Mouse (Mus musculus) limb, embryonic 11.5 days (tissue): ENCODE measurements around the gene Acp4. TPM values are rescaled to one million over a fixed set of nuclear protein-coding genes. Genes with fewer than 3 reads are reported as not detected.
"Not testable (repeated sequence)": the region's sequence is repeated elsewhere in the genome, so short reads cannot be mapped to it uniquely, and the experiment has no call there.

ENCODE experiments used
- ATAC-seq: fragments of 200-750 bp; cut with Nextera tagmentation; 2 replicates; pipeline ENCODE4 v1.8.0; 2017; ENCODE audit warnings: low read depth; ENCODE audit not compliant: insufficient number of reproducible peaks, low FRiP score, low TSS enrichment
- DNase-seq: peaks from one replicate; pipeline ENCODE4 v3.0.0-alpha.2; 2015; ENCODE audit warnings: low spot score
- H3K27ac ChIP-seq: fragments of 300-500 bp; sonication (generic); replicated peaks from 2 replicates; pipeline ENCODE4 v1.5.1; 2014; ENCODE audit warnings: low read depth, mild to moderate bottlenecking, low read length
- H3K27me3 ChIP-seq: fragments of 300-500 bp; sonication (generic); 2 replicates; pipeline ENCODE4 v1.6.1; 2014; ENCODE audit warnings: mild to moderate bottlenecking, low read length, mixed read lengths; ENCODE audit not compliant: control insufficient read depth, insufficient read depth
- H3K36me3 ChIP-seq: fragments of 300-500 bp; sonication (generic); 2 replicates; pipeline ENCODE4 v1.6.1; 2014; ENCODE audit warnings: mild to moderate bottlenecking, low read length, moderate library complexity, mixed read lengths; ENCODE audit not compliant: control insufficient read depth, insufficient read depth
- H3K4me1 ChIP-seq: fragments of 300-500 bp; sonication (generic); 2 replicates; pipeline ENCODE4 v1.6.1; 2014; ENCODE audit warnings: low read length, mixed read lengths; ENCODE audit not compliant: control insufficient read depth, insufficient read depth
- H3K4me2 ChIP-seq: fragments of 300-500 bp; sonication (generic); 2 replicates; pipeline ENCODE4 v1.6.1; 2014; ENCODE audit warnings: low read depth, mild to moderate bottlenecking, moderate library complexity; ENCODE audit not compliant: severe bottlenecking
- H3K4me3 ChIP-seq: fragments of 300-500 bp; sonication (generic); 2 replicates; pipeline ENCODE4 v1.5.1; 2014; ENCODE audit warnings: low read depth, low read length
- H3K9ac ChIP-seq: fragments of 300-500 bp; sonication (generic); 2 replicates; pipeline ENCODE4 v1.6.1; 2014; ENCODE audit warnings: mild to moderate bottlenecking, low read length
- H3K9me3 ChIP-seq: fragments of 300-500 bp; sonication (generic); 2 replicates; pipeline ENCODE4 v1.6.1; 2016; ENCODE audit warnings: low read length; ENCODE audit not compliant: control insufficient read depth
- WGBS: fragments of 180-500 bp; shearing (Covaris S2); extraction: QIAGEN DNeasy Blood & Tissue Kit; methylation state at CpG from one replicate; pipeline ENCODE4 v1.1.7; 2014; 5-methylcytosine and 5-hydroxymethylcytosine counted together
- polyA plus RNA-seq: library from polyadenylated mRNA; unstranded; fragments of >200 nt; fragmentation: Nextera tagmentation; extraction: Ambion mirVana; gene quantifications from 2 replicates; pipeline ENCODE4 v1.2.1, GENCODE M21; 2014

The Acp4 gene
- polyA plus RNA-seq, 1 experiment from 2014 or later, result 0.31 TPM

GRCm38 (mm10) chr7:44207135-44207534 is 50.0 kb downstream of the Acp4 start, which contains the start of gene Klk1b4:
Gene Klk1b4, plus strand, starts transcription at chr7:44207435.
- H3K27ac ChIP-seq, DNase-seq, H3K4me1 ChIP-seq, H3K36me3 ChIP-seq, ATAC-seq, H3K4me3 ChIP-seq, H3K27me3 ChIP-seq, H3K4me2 ChIP-seq, H3K9ac ChIP-seq, H3K9me3 ChIP-seq: not testable (repeated sequence)
- 51% methylated on average over 3 of the region's 3 CpGs for WGBS

Other genes with a start within 250 kb of the Acp4 start
- not detected in 2 replicates for gene Klk1b26, start 245.2 kb downstream of the Acp4 start, polyA plus RNA-seq
- not detected in 2 replicates for gene Klk1b27, start 205.1 kb downstream of the Acp4 start, polyA plus RNA-seq
- gene Klk1b21, start 155.1 kb downstream of the Acp4 start, polyA plus RNA-seq, result not detected in 2 replicates
- gene Klk1b22, start 144.7 kb downstream of the Acp4 start, polyA plus RNA-seq, result not detected in 2 replicates
- not detected in 2 replicates for gene Klk1b16, start 120.6 kb downstream of the Acp4 start, polyA plus RNA-seq
- gene Klk1b24, start 69.1 kb downstream of the Acp4 start, polyA plus RNA-seq, result not detected in 2 replicates
- gene Klk1b3, start 59.2 kb downstream of the Acp4 start, polyA plus RNA-seq, result not detected in 2 replicates
- gene Klk1b4, start 49.9 kb downstream of the Acp4 start, polyA plus RNA-seq, result not detected in 2 replicates
- gene Klk1b5, start 41.4 kb downstream of the Acp4 start, polyA plus RNA-seq, result not detected in 2 replicates
- gene Klk1, start 32.0 kb downstream of the Acp4 start, polyA plus RNA-seq, result not detected in 2 replicates
- not detected in 2 replicates for gene Gm36864, start 21.2 kb downstream of the Acp4 start, polyA plus RNA-seq
- gene 1700028J19Rik, start 10.7 kb downstream of the Acp4 start, polyA plus RNA-seq, result 0.88 and 1.1 TPM in 2 replicates
- gene 2410002F23Rik, start 10.7 kb downstream of the Acp4 start, polyA plus RNA-seq, result 135 and 146 TPM in 2 replicates
- not detected in 2 replicates for gene Gm15517, start 4.1 kb upstream of the Acp4 start, polyA plus RNA-seq
- gene Clec11a, start 49.5 kb upstream of the Acp4 start, polyA plus RNA-seq, result 1.9 and 2.2 TPM in 2 replicates
- gene Shank1, start 52.9 kb upstream of the Acp4 start, polyA plus RNA-seq, result 0.78 and 0.85 TPM in 2 replicates
- 2.1 TPM in 2 replicates for gene Syt3, start 126.7 kb upstream of the Acp4 start, polyA plus RNA-seq
- 0.37 and 0.53 TPM in 2 replicates for gene 1700008O03Rik, start 128.4 kb upstream of the Acp4 start, polyA plus RNA-seq
- 0.51 and 0.60 TPM in 2 replicates for gene Lrrc4b, start 171.6 kb upstream of the Acp4 start, polyA plus RNA-seq
- gene Aspdh, start 208.0 kb upstream of the Acp4 start, polyA plus RNA-seq, result 0.60 TPM in 1 of 2 replicates, not detected in the other
- 64.4 and 65.4 TPM in 2 replicates for gene Josd2, start 210.6 kb upstream of the Acp4 start, polyA plus RNA-seq
- gene Emc10, start 239.2 kb upstream of the Acp4 start, polyA plus RNA-seq, result 83.0 and 85.8 TPM in 2 replicates
- 13.2 and 15.0 TPM in 2 replicates for gene Fam71e1, start 239.2 kb upstream of the Acp4 start, polyA plus RNA-seq